In genomic region chr19:58016561-58017453, GRCm38 (mm10) we compare ENCODE assay signal across 12 mouse cellular contexts.
DNase-seq lines count a peak whose midpoint lies in the region; ATAC-seq and TF ChIP-seq lines count a peak whose summit lies in the region.
"Had no signal": no experiment of that assay in that cellular context is flagged by ENCODE, and none has a peak within 500 bp of the region (broad histone marks: within the 10 kb centered on the region; RNA-seq: fewer than 3 reads in every experiment).

No protein-coding gene starts in this region.

- H3K79me3 ChIP-seq in C2C12 (ENCODE audit: low read depth), result no peaks in the 10 kb centered on the region

- H3ac ChIP-seq in C2C12 (ENCODE audit: control insufficient read depth, insufficient read length, low read depth), result no peak overlapping the region

- no peak for ATAC-seq in hindbrain, embryonic 13.5 days (ENCODE audit: low FRiP score)
- no peak for ATAC-seq in midbrain, embryonic 11.5 days (ENCODE audit: low FRiP score)
- ATAC-seq: forebrain, postnatal 0 days had no signal

- TF ChIP-seq CTCF in C2C12 (IDR thresholded peaks at IDR 0.05; ENCODE audit: control insufficient read depth, insufficient read depth, insufficient read length), result no peak

- H3K9ac ChIP-seq in hindbrain, embryonic 13.5 days, result no peak overlapping the region
- H3K9ac ChIP-seq in midbrain, embryonic 11.5 days (ENCODE audit: low read length), result no peak overlapping the region
- H3K9ac ChIP-seq: forebrain, postnatal 0 days had no signal

- no peak overlapping the region for H3K4me3 ChIP-seq in C2C12 (ENCODE audit: insufficient read depth, poor library complexity, severe bottlenecking)
- H3K4me3 ChIP-seq in hindbrain, embryonic 13.5 days, result no peak overlapping the region
- H3K4me3 ChIP-seq in midbrain, embryonic 11.5 days (ENCODE audit: low read depth, low read length), result no peak overlapping the region

- WGBS in hindbrain, embryonic 13.5 days, result 84% methylated on average over 9 of the region's 9 CpGs
- WGBS in midbrain, embryonic 11.5 days, result 90% methylated on average over 9 of the region's 9 CpGs

- peak; percentile 9 for DNase-seq in kidney, adult 11 months
- DNase-seq in kidney, postnatal 4 days, result no peak
- peak; percentile 75 for DNase-seq in gastrocnemius, adult 18-20 months (ENCODE audit: low spot score)
- peak; percentile 49 to 53 for DNase-seq in kidney, postnatal 25 days
- no peak for DNase-seq in left cerebral cortex, adult 11 months (ENCODE audit: low spot score)
- DNase-seq in midbrain, embryonic 11.5 days (ENCODE audit: low spot score, missing footprints), result no peak
- DNase-seq: cerebellum, postnatal 10 days; forebrain, postnatal 0 days; midbrain, embryonic 14.5 days had no signal

- no peaks in the 10 kb centered on the region for H3K9me3 ChIP-seq in hindbrain, embryonic 13.5 days
- H3K9me3 ChIP-seq in midbrain, embryonic 11.5 days (ENCODE audit: control insufficient read depth, low read length), result no peaks in the 10 kb centered on the region

- H3K27ac ChIP-seq in hindbrain, embryonic 13.5 days, result no peak overlapping the region
- no peak overlapping the region for H3K27ac ChIP-seq in midbrain, embryonic 11.5 days (ENCODE audit: low read depth, low read length)

- no peak overlapping the region for H3K4me2 ChIP-seq in hindbrain, embryonic 13.5 days
- H3K4me2 ChIP-seq in midbrain, embryonic 11.5 days, result no peak overlapping the region

- no peaks in the 10 kb centered on the region for H3K79me2 ChIP-seq in C2C12 (ENCODE audit: control insufficient read depth, insufficient read depth)

- H3K27me3 ChIP-seq in C2C12 (ENCODE audit: control insufficient read depth, insufficient read depth, insufficient read length), result no peaks in the 10 kb centered on the region
- no peaks in the 10 kb centered on the region for H3K27me3 ChIP-seq in hindbrain, embryonic 13.5 days
- no peaks in the 10 kb centered on the region for H3K27me3 ChIP-seq in midbrain, embryonic 11.5 days (ENCODE audit: control insufficient read depth, insufficient read depth, low read length)
- H3K27me3 ChIP-seq: CH12.LX had no signal

- H3K36me3 ChIP-seq in C2C12 (ENCODE audit: control insufficient read depth, insufficient read depth), result no peaks in the 10 kb centered on the region
- no peaks in the 10 kb centered on the region for H3K36me3 ChIP-seq in hindbrain, embryonic 13.5 days
- H3K36me3 ChIP-seq in midbrain, embryonic 11.5 days (ENCODE audit: control insufficient read depth, insufficient read depth, low read length), result no peaks in the 10 kb centered on the region

- H3K4me1 ChIP-seq in hindbrain, embryonic 13.5 days (replicated peaks), result no peaks in the 10 kb centered on the region
- no peaks in the 10 kb centered on the region for H3K4me1 ChIP-seq in midbrain, embryonic 11.5 days (ENCODE audit: control insufficient read depth, insufficient read depth, low read length)

TF ChIP-seq in C2C12, 6 proteins besides CTCF, POLR2A, EP300 and RAD21:
- TF ChIP-seq MAX (IDR thresholded peaks at IDR 0.05) (peak; percentile 44), CEBPB (IDR thresholded peaks at IDR 0.05; ENCODE audit: low read depth) (peak; percentile 99), USF1 (IDR thresholded peaks at IDR 0.05; ENCODE audit: low read depth) (no peak), FOSL1 (IDR thresholded peaks at IDR 0.05; ENCODE audit: insufficient read depth, low read length, poor library complexity, severe bottlenecking) (no peak), MYOD1 (IDR thresholded peaks at IDR 0.05; ENCODE audit: control insufficient read depth, insufficient read length, low read depth) (peak; percentile 82), MYOG (IDR thresholded peaks at IDR 0.05; ENCODE audit: control insufficient read depth, extremely low read depth, insufficient read length) (no peak)
TF ChIP-seq in C2C12: peak in this region for 3.

Comparison
In these comparisons a context has a peak if more than half of its experiments do, and no peak if none do; other contexts are left out.
1. DNase-seq: peak in kidney, adult 11 months (single experiment), gastrocnemius, adult 18-20 months (single experiment) and kidney, postnatal 25 days (2 of 2); none in kidney, postnatal 4 days (0 of 2), left cerebral cortex, adult 11 months (single experiment) and midbrain, embryonic 11.5 days (single experiment).